Mouse (Mus musculus) E14TG2a.4 (cell line): ENCODE data around the gene Gas7.

ENCODE experiments used
- CTCF ChIP-seq: conservative IDR thresholded peaks from 2 replicates; pipeline ENCODE4 v1.5.1; 2014; ENCODE audit warnings: low read length
- NANOG ChIP-seq: IDR thresholded peaks from 2 replicates; pipeline ENCODE4 v1.6.1; 2014; ENCODE audit warnings: borderline replicate concordance, low read length, mixed read lengths
- POU5F1 ChIP-seq: IDR thresholded peaks from 2 replicates; pipeline ENCODE4 v1.6.1; 2014; ENCODE audit warnings: low read length, borderline replicate concordance

- no peak for TF ChIP-seq NANOG
- no peak for TF ChIP-seq CTCF
- no peak for TF ChIP-seq POU5F1
These were observed 273.5 kb downstream of the Gas7 start for GRCm38 (mm10) chr11:67728726-67729125.
